Mouse (Mus musculus): ENCODE measurements around the gene Sdk1. TPM values are rescaled to one million over a fixed set of nuclear protein-coding genes. Genes with fewer than 3 reads are reported as not detected.

The Sdk1 gene
- not detected in 2 replicates for total RNA-seq (2017)

DNA sequence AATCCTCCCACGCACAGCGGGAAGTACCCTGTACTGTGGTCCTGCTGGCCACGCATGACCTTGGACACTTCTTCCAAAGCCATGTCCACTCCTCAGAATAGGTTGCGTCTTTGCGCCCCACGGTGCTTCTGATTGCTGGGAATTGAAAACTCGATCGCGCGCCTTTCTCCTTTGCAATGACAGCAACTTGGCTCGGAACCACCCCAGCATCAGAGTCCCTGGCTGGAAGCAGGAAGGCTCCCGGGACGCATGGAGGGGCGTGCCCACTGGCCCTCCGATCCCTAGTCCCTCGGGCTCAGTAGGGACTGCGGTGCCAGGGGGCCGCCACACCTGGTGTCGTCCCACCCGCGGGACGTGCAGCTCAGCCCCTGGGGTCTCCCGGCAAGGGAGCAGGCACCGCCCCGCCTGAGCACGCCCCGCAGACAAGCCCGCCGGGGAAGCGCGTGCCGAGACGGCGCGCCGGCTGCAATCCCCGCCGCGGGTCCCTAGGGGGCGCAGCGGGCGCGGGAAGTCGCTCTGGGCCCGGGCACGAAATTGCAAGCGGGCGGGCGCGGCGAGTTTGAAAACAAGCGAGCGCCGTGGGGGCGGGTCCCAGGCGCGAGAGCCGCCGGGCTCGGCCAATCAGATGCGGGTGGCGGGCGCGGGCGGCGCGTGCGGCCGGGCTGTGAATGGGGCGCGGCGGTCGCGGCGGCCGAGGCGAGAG, at the start of gene Sdk1:
Gene Sdk1, plus strand, starts transcription at position 650 of the 703 bp plus-strand sequence.
- ATAC-seq (replicated peaks; ENCODE audit: low read depth, poor library complexity, severe bottlenecking) = peak; percentile 87

DNA sequence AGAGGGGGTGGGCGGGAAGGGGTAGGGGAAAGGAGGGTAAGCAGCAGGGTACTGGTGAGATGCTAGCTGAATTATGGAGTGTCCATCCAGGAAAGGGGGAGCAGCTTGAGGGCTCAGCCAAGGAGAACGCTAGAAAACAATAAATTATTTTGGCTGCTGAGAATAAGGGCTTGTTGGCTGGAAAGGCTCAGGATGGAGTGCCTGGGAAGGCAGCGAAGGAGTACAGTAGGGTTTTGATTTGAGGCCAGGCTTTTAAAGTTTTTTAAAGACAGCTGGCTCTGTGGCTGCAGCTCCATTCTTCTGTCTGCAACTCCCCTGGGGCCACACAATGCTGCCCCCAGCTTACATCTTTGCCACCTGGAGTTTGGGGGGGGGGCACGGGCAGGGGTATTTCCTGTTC, 44.0 kb upstream of the Sdk1 start:
- no peak for ATAC-seq (replicated peaks; ENCODE audit: low read depth, poor library complexity, severe bottlenecking)

DNA sequence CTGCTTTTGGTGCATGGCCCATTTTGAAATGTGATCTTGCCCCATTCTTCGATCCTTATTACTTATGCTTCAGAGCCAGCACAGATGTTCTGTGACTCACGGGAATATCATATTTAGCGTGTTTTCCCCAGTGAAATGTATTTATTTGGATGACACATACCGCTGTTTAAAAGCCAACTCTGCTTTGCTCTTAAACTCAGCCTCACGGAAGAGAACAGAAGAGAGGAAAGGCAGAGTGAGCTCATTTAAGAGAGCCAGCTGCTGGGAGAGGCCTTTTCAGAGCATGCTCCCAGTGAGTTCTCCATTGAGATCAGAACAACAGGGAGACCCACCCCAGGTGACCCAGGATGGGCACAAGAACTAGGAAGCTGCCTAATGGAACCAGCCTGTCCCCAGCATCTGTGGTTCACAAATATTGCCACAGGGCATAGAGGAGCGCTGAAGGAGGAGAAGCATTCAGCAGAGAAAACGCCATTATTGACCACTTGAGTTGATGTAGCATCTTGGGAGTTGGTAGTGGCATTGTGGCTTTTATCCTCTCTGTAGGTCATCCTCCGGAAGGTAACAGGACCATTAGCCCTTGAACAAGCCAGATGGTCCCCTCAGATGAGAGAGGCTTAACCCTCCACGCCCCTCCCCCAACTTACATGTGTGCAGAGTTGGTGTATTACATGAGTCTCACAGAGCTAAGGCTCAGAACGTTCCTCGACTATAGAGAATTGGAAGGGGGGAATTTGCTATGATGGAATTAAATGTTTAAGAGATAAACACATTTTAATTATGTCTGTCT, 38.8 kb upstream of the Sdk1 start:
- ATAC-seq (replicated peaks; ENCODE audit: low read depth, poor library complexity, severe bottlenecking) = no peak

DNA sequence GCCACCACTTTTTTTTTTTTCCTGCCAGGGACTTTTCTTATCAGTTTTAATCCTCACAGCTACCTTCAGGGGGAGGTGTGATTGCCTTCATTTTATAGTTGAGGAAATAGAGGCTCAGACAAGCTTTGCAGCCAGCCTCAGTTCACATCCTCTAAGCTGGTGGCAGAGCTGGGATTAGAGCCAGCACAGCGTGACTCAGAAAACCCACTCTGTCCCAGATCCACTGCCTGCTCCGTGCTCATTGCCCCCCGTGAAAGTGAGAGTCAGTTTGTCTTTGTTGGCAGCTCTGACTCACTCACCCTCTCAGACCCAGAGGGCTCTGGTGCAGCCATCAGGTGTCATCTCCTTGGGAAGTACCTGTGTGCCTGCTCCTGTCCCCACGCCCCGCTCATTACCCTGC, 34.2 kb upstream of the Sdk1 start:
- ATAC-seq (replicated peaks; ENCODE audit: low read depth, poor library complexity, severe bottlenecking) = no peak

DNA sequence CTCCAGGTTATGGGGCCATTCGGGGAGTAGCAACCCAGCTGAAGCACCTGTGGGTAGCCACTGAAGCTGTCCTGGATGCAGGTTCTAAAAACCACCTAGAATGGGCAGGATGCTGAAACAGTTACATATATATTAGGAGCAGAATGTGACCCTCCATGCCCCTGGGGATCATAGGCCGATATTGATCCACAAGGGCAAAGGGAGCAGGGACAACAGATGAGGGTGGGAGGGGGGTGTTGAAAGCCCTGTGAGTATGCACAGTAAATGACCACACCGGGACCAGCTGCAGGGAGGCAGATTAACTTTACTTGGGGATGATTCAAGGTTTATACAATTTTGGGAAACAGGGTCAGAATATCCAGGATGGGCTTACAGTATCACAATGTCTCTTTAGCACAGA, 16.0 kb upstream of the Sdk1 start:
- ATAC-seq (replicated peaks; ENCODE audit: low read depth, poor library complexity, severe bottlenecking) = no peak

DNA sequence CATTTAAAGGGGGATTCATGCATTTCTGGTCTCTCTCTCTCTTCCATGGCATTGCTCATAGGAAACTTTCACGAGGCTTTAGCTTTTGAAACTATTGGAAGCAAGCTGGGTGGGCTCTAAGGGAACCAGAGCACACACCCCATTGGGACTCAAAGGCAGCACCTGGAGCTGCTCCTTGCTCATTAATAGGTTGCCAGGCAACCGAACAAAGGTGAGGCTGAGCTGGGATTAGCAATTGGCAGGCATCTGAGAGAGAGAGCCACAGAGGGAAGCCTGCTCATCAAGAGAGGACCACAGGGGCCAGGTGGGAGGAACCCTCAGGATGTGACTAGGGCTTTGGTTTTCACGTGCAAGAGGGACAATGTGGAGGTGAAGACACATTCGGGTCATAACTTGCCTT, 7.0 kb upstream of the Sdk1 start:
- no peak for ATAC-seq (replicated peaks; ENCODE audit: low read depth, poor library complexity, severe bottlenecking)

DNA sequence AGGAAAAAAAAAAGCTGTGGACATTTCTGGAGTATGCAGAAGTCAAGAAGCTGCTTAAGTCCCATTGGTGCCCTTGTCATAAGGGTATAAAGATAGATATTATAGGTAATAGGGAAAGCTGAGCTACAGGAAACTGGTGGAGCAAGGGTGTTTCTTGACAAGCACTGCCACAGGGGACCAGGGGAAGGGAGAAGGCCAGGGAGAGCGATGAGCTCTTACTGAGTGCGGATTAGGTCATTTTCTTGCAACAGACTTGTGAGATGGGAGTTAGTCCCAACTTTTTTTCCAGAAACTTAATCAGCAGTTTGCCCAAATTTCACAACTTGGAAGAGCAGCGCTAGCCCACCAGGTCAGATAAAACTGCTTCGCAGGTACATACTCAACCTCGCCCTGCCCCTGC, 1.9 kb upstream of the Sdk1 start:
- no peak for ATAC-seq (replicated peaks; ENCODE audit: low read depth, poor library complexity, severe bottlenecking)

DNA sequence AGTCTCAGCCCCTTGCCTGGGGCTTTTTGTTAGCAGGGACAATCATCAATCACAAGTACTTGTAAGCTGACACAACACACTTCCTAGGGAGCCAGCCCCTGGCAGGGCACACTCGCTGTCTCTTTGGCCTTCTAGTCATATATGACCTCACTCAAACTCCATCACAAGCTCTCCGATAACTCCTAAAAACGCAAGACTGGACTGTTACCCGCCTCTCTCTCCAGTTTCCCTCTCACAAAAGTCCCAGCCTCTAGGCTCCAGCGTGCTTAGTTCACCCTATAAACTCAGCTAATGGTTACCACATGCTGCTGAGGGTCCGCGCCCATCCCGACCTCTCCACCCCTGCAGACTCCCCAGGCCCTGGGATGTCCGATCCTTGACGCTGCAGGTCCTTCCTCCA, 849 bp upstream of the Sdk1 start:
- no peak for ATAC-seq (replicated peaks; ENCODE audit: low read depth, poor library complexity, severe bottlenecking)

DNA sequence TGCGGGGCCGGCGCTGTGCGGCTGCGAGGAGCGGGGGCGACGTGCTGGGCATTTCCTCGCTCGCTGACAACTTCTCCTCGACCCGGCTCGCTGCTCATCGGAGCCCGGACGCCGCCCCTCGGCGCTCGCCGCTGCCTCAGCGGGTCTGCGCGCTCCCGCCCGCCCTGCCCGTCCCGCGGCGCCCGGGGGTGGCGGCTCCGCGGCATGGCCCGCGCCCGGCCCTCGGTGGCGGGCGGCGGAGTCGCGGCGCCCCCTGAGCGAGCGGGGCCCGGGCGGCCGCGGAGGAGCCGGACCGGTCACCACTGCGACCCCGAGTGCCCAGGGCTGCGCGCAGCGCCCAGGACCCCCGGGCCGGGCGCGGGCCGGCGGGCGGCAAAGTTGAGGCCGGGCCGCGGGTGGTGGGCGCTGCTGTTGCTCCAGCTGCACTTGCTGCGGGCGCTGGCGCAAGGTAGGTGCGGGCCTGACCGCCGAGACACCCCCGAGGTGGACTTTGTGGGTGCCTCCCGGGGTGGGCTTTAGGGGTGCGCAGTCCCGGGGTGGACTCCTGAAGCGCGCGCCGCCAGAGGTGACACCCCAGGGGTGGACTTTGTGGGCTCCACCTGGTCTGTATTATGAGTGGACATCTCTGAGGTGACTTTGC, 475 bp downstream of the Sdk1 start:
- no peak for ATAC-seq (replicated peaks; ENCODE audit: low read depth, poor library complexity, severe bottlenecking)

DNA sequence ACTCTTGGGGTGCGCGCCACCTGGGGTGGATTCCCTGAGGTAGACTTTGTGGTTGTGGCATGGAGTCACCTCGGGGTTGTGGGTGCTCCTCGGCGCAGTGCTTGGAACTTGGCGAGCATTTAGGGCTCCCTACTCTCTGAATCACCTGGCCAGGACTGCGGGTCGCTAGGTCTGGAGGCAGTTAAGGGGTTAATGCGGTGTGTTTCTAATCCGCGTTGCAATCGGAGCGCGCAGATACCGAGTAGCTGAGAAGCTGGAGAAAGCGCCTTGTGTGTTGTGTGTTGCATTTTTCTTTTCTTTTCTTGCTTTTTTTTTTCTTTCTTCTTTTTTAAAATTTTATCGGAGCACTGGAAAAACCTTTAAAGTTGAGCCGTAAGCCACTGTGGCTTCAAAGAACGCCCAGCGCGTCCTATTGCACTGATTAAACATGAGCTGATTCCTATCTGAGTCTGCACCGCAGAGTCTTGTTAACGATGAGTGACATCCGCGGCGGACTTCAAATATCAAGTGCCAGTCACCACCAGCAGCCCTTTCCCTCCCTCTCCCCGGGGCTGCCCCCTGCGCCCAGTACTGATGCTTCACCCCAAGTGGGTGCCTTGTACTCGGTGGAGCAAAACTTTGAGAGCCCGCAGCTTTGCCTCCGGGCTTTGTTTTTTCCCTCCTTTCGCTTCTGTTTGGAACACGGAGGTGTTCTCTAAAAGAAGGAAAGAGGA, 2.1 kb downstream of the Sdk1 start:
- ATAC-seq (replicated peaks; ENCODE audit: low read depth, poor library complexity, severe bottlenecking) = no peak

DNA sequence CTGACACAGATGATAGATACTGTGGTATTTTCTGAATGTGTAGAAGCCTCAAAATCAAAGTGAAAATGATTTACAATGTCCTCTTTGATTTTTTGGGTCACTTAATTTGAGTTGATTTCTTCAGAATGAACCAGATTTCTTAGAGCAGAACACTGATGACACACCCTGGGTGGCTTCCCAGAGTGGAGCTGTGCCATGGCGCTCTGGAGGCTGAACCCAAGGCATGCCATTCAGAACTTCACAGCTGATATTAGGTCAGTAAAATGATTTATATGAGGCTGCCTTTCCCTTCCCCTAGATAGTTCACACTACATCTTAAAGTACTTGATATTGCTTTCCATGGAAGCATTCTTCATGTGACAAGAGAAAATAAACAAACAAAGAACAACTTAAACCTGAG, 23.0 kb downstream of the Sdk1 start:
- no peak for ATAC-seq (replicated peaks; ENCODE audit: low read depth, poor library complexity, severe bottlenecking)

DNA sequence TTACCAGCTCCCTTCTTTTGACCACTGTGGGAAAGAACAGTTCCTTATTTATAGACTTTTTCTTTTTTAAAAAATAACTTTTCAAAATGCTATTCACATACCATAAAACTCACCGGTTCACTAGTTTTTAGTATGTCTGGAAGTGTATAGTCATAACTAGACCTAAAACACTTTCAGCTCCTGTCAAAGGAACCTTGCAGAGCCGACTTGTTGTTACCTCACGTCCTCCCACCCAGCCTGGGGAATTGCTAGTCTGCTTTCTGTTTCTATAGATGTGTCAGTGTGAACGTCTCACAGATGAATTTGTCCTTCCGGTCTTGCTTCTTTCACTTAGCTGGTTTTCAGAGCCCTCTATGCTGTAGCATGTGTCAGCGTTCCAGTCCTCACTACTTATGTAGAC, 35.8 kb downstream of the Sdk1 start:
- ATAC-seq (replicated peaks; ENCODE audit: low read depth, poor library complexity, severe bottlenecking) = no peak

DNA sequence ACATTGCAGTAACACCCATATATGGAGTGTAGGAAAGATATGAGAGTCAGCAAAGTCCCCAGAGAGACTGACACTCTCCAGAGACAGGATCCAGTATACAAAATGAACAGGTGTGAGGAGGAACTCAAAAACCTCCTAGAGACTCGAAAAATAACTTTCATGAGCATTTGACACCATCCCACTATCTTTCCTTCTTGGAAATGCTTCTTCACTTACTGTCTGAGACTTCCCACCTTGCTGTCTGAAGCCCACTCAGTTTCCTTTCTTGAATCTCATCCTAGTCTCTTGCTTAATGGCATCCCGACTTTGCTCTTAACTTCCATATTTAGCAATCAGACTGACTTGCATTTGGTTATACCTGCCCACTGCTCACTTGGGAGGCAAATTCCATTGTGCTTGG, 40.5 kb downstream of the Sdk1 start:
- no peak for ATAC-seq (replicated peaks; ENCODE audit: low read depth, poor library complexity, severe bottlenecking)

DNA sequence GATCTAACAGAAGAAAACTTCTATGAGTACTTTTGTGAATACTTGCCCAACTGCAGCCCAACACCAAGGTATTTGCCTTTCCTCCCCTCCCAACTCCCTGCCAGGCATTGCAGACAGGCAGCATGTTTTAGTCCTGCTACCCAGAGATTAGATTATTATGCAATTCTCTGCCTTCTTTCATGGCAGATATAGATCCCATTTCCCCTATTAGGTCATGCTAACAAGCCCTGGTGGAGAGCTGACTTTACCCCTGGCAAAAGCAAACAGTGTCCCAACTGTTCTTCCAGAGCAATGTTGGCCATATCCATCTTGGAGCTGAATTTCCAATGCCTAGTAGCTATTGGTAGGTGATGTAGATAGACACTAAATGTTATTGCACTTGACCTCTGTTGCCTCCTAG, 48.3 kb downstream of the Sdk1 start:
- ATAC-seq (replicated peaks; ENCODE audit: low read depth, poor library complexity, severe bottlenecking) = no peak

DNA sequence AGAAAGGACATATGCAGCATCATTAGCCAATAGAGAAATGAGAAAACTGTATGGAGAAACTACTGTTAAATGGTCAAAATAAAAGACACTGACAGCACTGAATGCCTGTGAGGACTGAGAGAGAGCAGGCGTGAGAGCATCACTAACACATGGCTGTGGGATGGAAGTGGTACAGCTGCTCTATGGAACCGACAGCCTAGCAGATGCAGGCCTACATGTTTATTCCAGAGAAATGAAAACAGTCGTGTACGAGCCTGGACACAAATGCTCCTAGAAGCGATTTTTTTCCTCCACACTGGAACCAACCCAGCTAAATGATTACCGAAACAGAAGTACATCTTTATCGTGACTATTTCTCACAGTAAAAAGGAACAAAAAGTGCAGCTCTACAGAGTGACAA, 54.0 kb downstream of the Sdk1 start:
- no peak for ATAC-seq (replicated peaks; ENCODE audit: low read depth, poor library complexity, severe bottlenecking)

DNA sequence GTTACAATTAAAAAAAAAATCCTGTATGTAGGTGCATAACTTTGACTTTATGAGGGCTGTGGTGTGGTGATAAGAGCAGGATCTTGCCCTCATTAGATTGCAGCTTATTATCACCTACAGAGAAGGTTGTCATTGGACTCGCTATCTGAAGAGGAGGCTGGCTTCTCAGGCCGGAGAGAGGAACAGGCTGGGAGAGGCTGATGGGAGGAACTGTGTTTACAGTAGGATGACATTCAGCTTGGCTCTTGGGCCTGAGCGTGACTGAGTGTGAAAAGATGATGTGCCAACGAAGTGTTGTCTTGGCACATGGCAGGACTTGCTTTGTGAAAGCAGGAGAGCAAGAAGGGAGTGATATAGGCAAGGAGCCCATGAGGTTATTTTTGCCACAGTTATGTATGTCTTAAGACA, 61.0 kb downstream of the Sdk1 start:
- no peak for ATAC-seq (replicated peaks; ENCODE audit: low read depth, poor library complexity, severe bottlenecking)

DNA sequence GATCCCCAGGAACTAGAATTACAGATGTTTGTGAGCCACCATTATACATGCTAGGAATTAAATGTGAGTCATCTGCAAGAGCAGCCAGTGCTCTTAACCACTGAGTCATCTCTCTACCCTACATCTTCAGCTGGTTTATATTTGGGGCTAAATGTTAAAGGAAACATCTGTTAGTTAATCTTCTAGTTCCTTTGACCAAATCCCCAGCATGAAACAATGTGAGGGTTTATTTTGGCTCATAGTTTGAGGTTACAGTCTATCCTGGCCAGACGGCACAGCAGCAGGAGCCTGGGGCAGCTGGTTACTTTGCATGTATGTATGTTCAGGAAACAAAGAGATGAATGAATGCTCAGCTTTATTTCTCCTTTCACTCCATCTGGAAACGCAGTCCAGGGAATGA, 62.5 kb downstream of the Sdk1 start:
- no peak for ATAC-seq (replicated peaks; ENCODE audit: low read depth, poor library complexity, severe bottlenecking)

DNA sequence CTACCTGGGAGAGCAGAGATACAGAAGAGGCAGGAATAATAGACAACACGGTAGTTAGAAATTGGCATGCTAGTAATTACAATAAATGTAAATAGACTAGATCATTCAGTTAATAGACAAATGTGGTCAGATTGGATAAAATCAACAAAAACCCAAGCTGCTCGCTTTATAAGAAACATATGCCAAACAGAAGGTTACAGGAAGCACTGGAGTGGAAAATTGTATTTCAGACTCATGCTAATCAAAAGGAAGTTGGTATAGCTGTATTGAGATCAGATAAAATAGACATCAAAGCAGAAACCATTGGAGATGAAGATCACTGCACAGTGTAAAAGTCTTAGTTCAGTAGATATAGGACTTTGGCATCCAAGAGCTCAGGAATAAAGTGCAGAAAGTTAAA, 63.4 kb downstream of the Sdk1 start:
- ATAC-seq (replicated peaks; ENCODE audit: low read depth, poor library complexity, severe bottlenecking) = no peak

DNA sequence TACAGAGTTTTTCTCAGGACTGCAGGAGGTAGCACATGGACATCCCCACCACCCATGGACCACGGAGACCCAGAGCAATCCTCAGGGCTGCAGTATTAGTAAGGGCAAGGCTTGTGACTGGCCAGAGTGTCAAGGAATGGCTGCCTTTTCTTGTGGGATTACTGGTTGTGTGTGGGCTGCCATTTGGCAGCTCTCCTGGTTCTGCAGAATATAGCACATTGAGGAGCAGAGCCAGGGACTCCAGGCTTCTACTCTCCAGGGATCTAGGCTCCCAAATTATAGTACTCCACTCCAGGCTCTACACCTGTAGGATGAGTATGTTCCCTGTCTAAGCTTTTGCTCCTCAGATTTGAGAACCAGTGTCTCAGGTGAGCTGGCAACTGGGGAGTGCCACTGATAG, 69.4 kb downstream of the Sdk1 start:
- no peak for ATAC-seq (replicated peaks; ENCODE audit: low read depth, poor library complexity, severe bottlenecking)

DNA sequence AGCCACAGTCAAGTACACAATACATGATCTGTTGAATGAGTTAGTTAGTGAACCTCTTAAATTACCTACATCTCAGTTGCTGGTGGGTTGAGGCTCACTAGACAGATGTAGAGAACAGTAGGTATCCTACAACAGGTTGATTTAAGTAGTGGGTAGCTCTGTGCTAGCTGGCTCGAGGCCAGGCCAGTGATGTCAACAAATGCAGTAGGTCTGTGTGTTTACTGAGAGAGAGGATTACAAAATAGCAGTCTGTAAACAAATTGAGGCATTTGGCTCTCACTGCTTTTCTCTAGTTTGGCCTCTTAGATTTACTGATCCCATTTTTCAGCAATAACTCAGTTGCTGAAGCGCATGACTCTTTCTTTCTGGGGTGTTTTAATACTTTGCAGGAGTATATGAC, 70.5 kb downstream of the Sdk1 start:
- ATAC-seq (replicated peaks; ENCODE audit: low read depth, poor library complexity, severe bottlenecking) = no peak

DNA sequence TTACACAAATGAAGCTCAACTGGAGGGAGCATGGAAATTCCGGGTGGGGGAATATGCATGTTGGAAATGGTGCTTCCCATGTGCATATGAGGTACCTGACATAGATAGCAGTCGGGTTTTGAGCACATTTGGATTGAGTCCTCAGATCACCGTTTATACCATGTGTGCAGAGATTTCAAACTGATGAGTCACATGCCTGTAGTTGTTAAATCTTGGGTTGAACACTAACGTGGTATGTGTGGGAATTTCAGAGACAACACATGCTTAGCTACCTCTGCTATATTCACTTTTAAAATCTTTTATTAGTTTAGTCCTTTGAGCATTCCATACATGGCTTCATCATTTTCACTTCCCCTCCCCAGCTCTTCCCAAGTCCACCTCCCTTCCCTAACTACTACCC, 71.0 kb downstream of the Sdk1 start:
- no peak for ATAC-seq (replicated peaks; ENCODE audit: low read depth, poor library complexity, severe bottlenecking)
